Mouse (Mus musculus) liver, postnatal 0 days (tissue): ENCODE measurements around the gene Faim2. TPM values are rescaled to one million over a fixed set of nuclear protein-coding genes. Genes with fewer than 3 reads are reported as not detected.

Experiments
- ATAC-seq: fragments of 200-750 bp; cut with Nextera tagmentation; 2 replicates; pipeline ENCODE4 v1.8.0; 2017; ENCODE audit warnings: mild to moderate bottlenecking, moderate library complexity
- DNase-seq: peaks from one replicate; pipeline ENCODE4 v3.0.0-alpha.2; 2016
- H3K27ac ChIP-seq: fragments of 300-500 bp; sonication (generic); 2 replicates; pipeline ENCODE4 v1.5.1; 2014; ENCODE audit warnings: antibody characterized with exemption, moderate library complexity, mild to moderate bottlenecking, low read depth
- H3K27me3 ChIP-seq: fragments of 300-500 bp; sonication (generic); 2 replicates; pipeline ENCODE4 v1.6.1; 2014; ENCODE audit warnings: low read length, control low read depth, mixed read lengths; ENCODE audit not compliant: insufficient read depth
- H3K36me3 ChIP-seq: fragments of 300-500 bp; sonication (generic); replicated peaks from 2 replicates; pipeline ENCODE4 v1.6.1; 2014; ENCODE audit warnings: mild to moderate bottlenecking, control low read depth, low read length, moderate library complexity, mixed read lengths; ENCODE audit not compliant: insufficient read depth
- H3K4me1 ChIP-seq: fragments of 300-500 bp; sonication (generic); 2 replicates; pipeline ENCODE4 v1.6.1; 2014; ENCODE audit warnings: antibody characterized with exemption, mild to moderate bottlenecking, control low read depth; ENCODE audit not compliant: insufficient read depth
- H3K4me2 ChIP-seq: fragments of 300-500 bp; sonication (generic); 2 replicates; pipeline ENCODE4 v1.6.1; 2014; ENCODE audit warnings: low read depth, mild to moderate bottlenecking, low read length, moderate library complexity, mixed read lengths
- H3K4me3 ChIP-seq: fragments of 300-500 bp; sonication (generic); 2 replicates; pipeline ENCODE4 v1.5.1; 2014; ENCODE audit warnings: low read depth, low read length
- H3K9ac ChIP-seq: fragments of 300-500 bp; sonication (generic); replicated peaks from 2 replicates; pipeline ENCODE4 v1.6.1; 2014; ENCODE audit warnings: mild to moderate bottlenecking, moderate library complexity
- H3K9me3 ChIP-seq: fragments of 300-500 bp; sonication (generic); 2 replicates; pipeline ENCODE4 v1.6.1; 2016; ENCODE audit warnings: mild to moderate bottlenecking, control low read depth, low read length, mixed read lengths
- CTCF ChIP-seq: sonication (generic); IDR thresholded peaks from 2 replicates; pipeline ENCODE4 v1.5.1; 2016; ENCODE audit warnings: antibody characterized with exemption, low read depth
- EP300 ChIP-seq: IDR thresholded peaks from 2 replicates; pipeline ENCODE4 v1.6.1; 2016; ENCODE audit warnings: antibody characterized with exemption, low read depth, mild to moderate bottlenecking
- WGBS: fragments of 180-500 bp; shearing (Covaris S2); extraction: QIAGEN DNeasy Blood & Tissue Kit; methylation state at CpG from one replicate; pipeline ENCODE4 v1.1.7; 2014; ENCODE audit not compliant: insufficient replicate concordance; 5-methylcytosine and 5-hydroxymethylcytosine counted together
- polyA plus RNA-seq: library from polyadenylated mRNA; unstranded; fragments of >200 nt; fragmentation: Nextera tagmentation; extraction: Ambion mirVana; gene quantifications from 2 replicates; pipeline ENCODE4 v1.2.1, GENCODE M21; 2015

Gene Faim2
- polyA plus RNA-seq, 1 experiment from 2014 or later, result not detected

GRCm38 (mm10) chr15:99454585-99455279 is 73.2 kb downstream of the Faim2 start:
- H3K4me1 ChIP-seq, result peaks cover 16% of the 10 kb centered on the region
- H3K9me3 ChIP-seq, result no peaks in the 10 kb centered on the region
- WGBS, result 83% methylated on average over 7 of the region's 7 CpGs
- ATAC-seq (no peak), DNase-seq (no peak)
- no peak overlapping the region for H3K4me2 ChIP-seq
- H3K27ac ChIP-seq, result no peak overlapping the region
- no peak overlapping the region for H3K4me3 ChIP-seq
- TF ChIP-seq EP300 (no peak), CTCF (no peak)
- no peaks in the 10 kb centered on the region for H3K27me3 ChIP-seq
- H3K9ac ChIP-seq, result no peak overlapping the region
- H3K36me3 ChIP-seq, result no peaks in the 10 kb centered on the region

DNA sequence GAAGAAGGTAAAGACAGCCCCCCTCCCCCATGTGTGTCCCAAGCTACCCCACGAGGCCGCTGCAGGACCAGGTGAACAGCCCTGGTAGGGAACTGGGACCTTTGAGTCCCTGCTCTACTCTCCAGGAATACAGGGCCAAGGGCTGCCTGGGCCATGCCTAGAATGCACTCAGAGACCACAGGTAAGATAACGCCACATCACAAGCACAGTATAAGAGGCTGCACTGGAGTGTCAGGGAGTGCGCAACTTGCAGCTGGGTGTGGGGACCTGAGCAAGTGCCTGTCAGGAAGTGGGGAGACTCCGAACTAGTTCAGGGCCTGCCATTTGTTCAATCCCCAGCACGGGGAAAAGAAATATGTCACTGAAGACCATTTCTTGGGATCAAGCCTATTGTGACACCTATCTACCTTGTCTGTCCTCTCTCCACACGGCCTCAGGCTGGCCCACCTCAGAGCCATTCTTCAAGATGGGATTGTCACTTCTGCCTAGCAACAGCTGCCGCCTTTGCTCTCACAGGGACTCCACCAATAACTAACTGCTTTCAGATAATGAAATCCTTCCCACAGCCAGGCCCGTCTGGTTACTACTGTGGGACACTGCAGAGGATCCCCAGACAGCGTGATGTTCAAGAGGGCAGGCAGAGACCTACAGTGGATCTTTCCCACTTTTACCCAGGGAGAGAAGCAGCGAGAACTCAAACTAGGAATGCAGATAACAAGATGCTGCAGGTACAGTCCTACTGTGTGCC is 74.6 kb downstream of the Faim2 start:
- Histone ChIP-seq H3K27ac (no peak overlapping the region), H3K9me3 (no peaks in the 10 kb centered on the region), H3K9ac (no peak overlapping the region), H3K36me3 (no peaks in the 10 kb centered on the region), H3K4me1 (peaks cover 26% of the 10 kb centered on the region), H3K4me2 (no peak overlapping the region), H3K27me3 (no peaks in the 10 kb centered on the region), H3K4me3 (no peak overlapping the region)
- TF ChIP-seq EP300 (no peak), CTCF (no peak)
- ATAC-seq, result no peak
- WGBS, result 75% methylated on average over 11 of the region's 11 CpGs
- DNase-seq, result no peak

DNA sequence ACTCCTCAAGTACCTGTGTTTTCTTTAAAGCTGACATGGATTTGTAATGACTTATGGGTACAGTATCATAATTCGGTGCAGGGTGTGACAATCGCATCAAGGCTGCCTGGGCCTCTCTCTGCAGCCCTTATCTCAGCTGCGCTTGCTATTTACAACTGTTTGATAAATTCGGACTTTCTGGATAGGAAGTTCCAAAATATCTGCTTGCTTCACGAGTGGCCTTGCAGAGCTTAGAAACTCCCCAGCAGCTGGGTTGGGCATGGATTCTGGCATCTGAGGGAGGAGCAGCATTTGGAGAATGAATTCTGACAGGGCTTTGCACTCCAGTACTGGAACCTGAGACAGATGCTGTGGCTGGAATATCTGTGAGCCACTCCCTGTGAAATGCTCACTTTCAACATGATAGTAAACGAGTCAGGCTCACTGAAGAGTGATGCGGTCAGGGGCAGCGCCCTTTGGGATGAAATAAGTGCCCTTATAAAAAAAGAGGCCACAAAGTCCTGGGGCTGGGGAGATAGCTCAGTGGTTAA is 78.1 kb downstream of the Faim2 start:
- peak overlapping the region; percentile 39; the same call in 1 of the 2 replicates for H3K27ac ChIP-seq
- ATAC-seq (peak; percentile 67), DNase-seq (no peak)
- no peaks in the 10 kb centered on the region for H3K27me3 ChIP-seq
- no peak for TF ChIP-seq CTCF
- TF ChIP-seq EP300, result no peak
- no peaks in the 10 kb centered on the region for H3K36me3 ChIP-seq
- 0 out of 2 replicates have a peak overlapping the region, but pooled peaks have one; percentile 18 for H3K4me2 ChIP-seq
- H3K9me3 ChIP-seq, result no peaks in the 10 kb centered on the region
- H3K4me3 ChIP-seq, result no peak overlapping the region
- H3K4me1 ChIP-seq, result peaks cover 15% of the 10 kb centered on the region
- 37% methylated on average over 8 of the region's 8 CpGs for WGBS
- no peak overlapping the region for H3K9ac ChIP-seq

- Histone ChIP-seq H3K9me3 (no peaks in the 10 kb centered on the region), H3K36me3 (no peaks in the 10 kb centered on the region), H3K27ac (peak overlapping the region; percentile 39; the same call in 1 of the 2 replicates), H3K27me3 (no peaks in the 10 kb centered on the region), H3K4me3 (no peak overlapping the region), H3K9ac (no peak overlapping the region), H3K4me2 (0 out of 2 replicates have a peak overlapping the region, but pooled peaks have one; percentile 18), H3K4me1 (peaks cover 15% of the 10 kb centered on the region)
- TF ChIP-seq EP300, result no peak
- no peak for TF ChIP-seq CTCF
- 25% methylated on average over 9 of the region's 9 CpGs for WGBS
- DNase-seq, result no peak
- ATAC-seq, result peak; percentile 45; the same call in 1 of the 2 replicates
Measured at GRCm38 (mm10) chr15:99449131-99449750, 78.7 kb downstream of the Faim2 start.

Other genes with a start within 250 kb of the Faim2 start
- gene Prpf40b, start 233.1 kb downstream of the Faim2 start, polyA plus RNA-seq, result 7.1 and 8.6 TPM in 2 replicates
- gene Fam186b, start 232.3 kb downstream of the Faim2 start, polyA plus RNA-seq, result not detected in 2 replicates
- gene Fmnl3, start 157.7 kb downstream of the Faim2 start, polyA plus RNA-seq, result 2.2 and 2.4 TPM in 2 replicates
- 566 and 586 TPM in 2 replicates for gene Tmbim6, start 135.3 kb downstream of the Faim2 start, polyA plus RNA-seq
- 0.49 and 0.53 TPM in 2 replicates for gene Nckap5l, start 70.4 kb downstream of the Faim2 start, polyA plus RNA-seq
- 4.7 and 4.9 TPM in 2 replicates for gene Bcdin3d, start 53.4 kb downstream of the Faim2 start, polyA plus RNA-seq
- not detected in 2 replicates for gene Aqp2, start 50.9 kb upstream of the Faim2 start, polyA plus RNA-seq
- gene Aqp5, start 62.6 kb upstream of the Faim2 start, polyA plus RNA-seq, result 0.14 TPM in 1 of 2 replicates, not detected in the other
- gene Aqp6, start 73.2 kb upstream of the Faim2 start, polyA plus RNA-seq, result not detected in 2 replicates
- gene Racgap1, start 123.5 kb upstream of the Faim2 start, polyA plus RNA-seq, result 28.6 and 31.9 TPM in 2 replicates
- 0.38 and 0.54 TPM in 2 replicates for gene Asic1, start 142.2 kb upstream of the Faim2 start, polyA plus RNA-seq
- gene Smarcd1, start 174.0 kb upstream of the Faim2 start, polyA plus RNA-seq, result 4.7 and 5.3 TPM in 2 replicates
- gene Gm17349, start 177.3 kb upstream of the Faim2 start, polyA plus RNA-seq, result 1.3 and 2.9 TPM in 2 replicates
- gene Gpd1, start 189.3 kb upstream of the Faim2 start, polyA plus RNA-seq, result 147 and 150 TPM in 2 replicates
- gene Cox14, start 197.5 kb upstream of the Faim2 start, polyA plus RNA-seq, result 111 and 117 TPM in 2 replicates
- gene Cers5, start 244.7 kb upstream of the Faim2 start, polyA plus RNA-seq, result 6.7 and 7.0 TPM in 2 replicates